Mouse (Mus musculus): ENCODE measurements around the gene Olfr146.

Olfr146 gene

DNA sequence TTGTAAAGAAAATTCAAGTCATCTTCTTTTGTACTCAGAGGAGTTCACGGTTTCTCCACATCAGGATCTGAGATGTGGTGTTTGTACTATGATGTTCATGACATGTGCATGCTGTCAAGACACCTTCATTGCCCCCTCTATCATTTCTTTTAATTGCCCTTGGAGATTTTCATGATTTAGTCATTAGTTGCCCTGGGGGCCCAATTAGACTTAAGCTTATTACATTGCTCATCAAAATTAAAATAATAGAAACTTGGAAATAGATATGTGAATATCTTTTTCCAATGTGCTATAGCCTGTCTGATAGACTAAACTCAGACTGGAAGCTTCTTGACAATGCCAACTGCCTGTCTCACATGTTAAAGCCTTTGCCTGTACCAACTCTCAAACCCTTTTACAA lies at the start of gene Olfr146:
Gene Olfr146 (minus strand): TSS at position 101 of the 400 bp plus-strand sequence.
- ATAC-seq (ENCODE audit: insufficient number of reproducible peaks, low FRiP score, low TSS enrichment), result no peak

DNA sequence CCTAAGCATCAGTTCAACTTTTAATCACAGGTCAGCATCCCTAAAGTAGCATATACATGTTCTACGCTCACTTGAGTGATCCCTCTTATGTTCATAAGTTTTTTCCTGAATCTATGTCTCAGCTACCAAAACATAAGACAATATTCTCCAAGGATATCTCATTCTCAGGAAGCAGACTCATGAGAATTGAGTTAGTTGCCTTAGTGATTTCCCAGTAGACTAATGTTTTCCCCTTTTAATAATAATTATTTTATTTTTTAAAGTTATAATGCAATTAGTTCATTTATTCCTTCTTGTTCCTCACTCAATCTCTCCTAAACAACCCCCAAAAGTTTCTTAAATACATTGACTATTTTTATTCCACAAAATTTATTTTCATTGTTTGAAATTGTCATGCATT lies 41.7 kb upstream of the Olfr146 start, which contains the start of gene Olfr937:
Gene Olfr937 (minus strand): TSS at position 101 of the 400 bp plus-strand sequence.
- no peak for ATAC-seq (ENCODE audit: insufficient number of reproducible peaks, low FRiP score, low TSS enrichment)

DNA sequence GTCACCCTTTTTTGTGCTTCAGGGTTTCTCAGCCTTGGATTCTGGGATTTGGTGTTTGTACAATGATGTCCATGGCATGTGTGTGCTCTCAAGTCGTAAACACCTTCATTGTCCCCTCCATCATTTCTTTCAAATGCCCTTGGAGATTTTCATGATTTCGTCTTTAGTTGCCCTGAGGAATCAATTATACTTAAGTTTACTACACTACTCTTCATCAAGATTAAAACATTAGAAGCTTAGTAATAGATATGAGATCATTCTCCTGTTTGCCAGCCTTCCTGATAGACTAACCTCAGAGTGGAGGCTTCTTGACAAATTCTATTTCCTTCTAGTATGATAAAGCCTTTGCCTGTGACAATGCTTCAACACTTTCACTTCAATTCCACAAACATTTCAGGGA lies 23.6 kb downstream of the Olfr146 start, which contains the start of gene Olfr935:
Gene Olfr935 (minus strand): TSS at position 101 of the 400 bp plus-strand sequence.
- no peak for ATAC-seq (ENCODE audit: insufficient number of reproducible peaks, low FRiP score, low TSS enrichment)

DNA sequence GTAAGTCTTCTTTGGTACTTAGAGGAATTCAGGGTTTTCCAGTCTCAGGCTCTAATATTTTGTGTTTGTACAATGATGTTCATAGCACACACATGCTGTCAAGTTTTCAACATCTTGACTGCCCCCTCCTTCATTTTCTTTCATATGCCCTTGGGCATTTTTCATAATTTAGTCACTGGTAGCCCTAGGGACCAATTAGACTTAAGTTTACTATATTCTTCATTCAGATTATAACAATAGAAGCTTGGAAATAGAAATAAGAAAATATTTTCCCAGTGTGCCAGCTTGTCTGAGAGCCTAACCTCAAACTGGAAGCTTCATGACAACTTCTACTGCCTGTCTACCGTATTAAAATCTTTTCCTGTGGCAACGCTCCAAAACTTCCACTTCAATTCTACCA lies 35.0 kb downstream of the Olfr146 start, which contains the start of gene Olfr934:
Gene Olfr934 (minus strand): TSS at position 101 of the 400 bp plus-strand sequence.
- ATAC-seq (ENCODE audit: insufficient number of reproducible peaks, low FRiP score, low TSS enrichment), result no peak

DNA sequence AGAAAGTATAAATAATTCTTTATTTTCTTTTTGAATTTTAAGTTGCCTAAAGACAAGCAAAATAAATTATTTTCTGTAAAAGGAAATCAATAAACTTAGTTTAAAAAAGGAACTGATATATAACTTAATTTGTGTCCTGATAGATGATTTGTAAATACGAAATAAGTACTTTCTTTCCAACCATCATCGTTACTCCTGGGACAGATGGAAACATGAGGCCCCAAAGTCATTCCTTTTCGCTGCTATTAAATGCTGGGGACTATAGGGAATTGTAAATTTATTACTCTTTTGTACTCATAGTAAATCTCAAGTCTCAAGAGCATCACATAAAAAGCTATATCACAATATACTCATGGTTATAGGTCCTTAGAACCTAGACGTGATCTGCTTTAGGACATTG lies 51.2 kb downstream of the Olfr146 start, which contains the start of gene Olfr933:
Gene Olfr933 (plus strand): TSS at position 301 of the 400 bp plus-strand sequence.
- no peak for ATAC-seq (ENCODE audit: insufficient number of reproducible peaks, low FRiP score, low TSS enrichment)

All from cerebellum, adult (tissue).